Mouse (Mus musculus): ENCODE results near the gene Mfn2.

DNA sequence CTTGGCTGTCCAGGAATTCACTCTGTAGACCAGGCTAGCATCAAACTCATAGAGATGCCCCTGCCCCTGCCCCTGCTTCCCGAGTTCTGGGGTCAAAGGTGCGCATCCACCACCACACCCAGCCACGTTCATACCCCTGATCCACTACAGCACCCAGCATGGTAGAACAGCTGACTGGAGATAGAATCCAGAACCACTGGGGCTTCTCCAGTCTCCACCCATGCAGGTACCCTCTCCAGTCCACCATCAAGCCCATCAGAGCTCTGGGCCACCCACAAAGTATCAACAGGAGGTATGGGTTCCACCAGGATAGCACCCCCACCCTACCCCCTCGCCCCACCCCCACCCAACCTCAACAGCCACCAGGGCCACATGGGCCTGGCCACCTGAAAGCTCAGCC is 30.1 kb upstream of the Mfn2 start:
- TF ChIP-seq POLR2A (IDR thresholded peaks at IDR 0.05; ENCODE audit: low read depth, low read length): no peak
- no peak for TF ChIP-seq CTCF (IDR thresholded peaks at IDR 0.05; ENCODE audit: borderline replicate concordance, insufficient read depth, low read length)
